Mouse (Mus musculus) urinary bladder, postnatal 4 days (tissue): ENCODE results near the gene Hist1h2br.
"Not testable (repeated sequence)": the region's sequence is repeated elsewhere in the genome, so short reads cannot be mapped to it uniquely, and the experiment has no call there.

Experiments
- DNase-seq, 2 experiments: peaks; one replicate each; pipeline ENCODE4 v3.0.0; 2021 to 2022; ENCODE audit warnings: low spot score in 2 of 2

The Hist1h2br gene

GRCm38 (mm10) chr13:21833461-21833860 lies at the start of gene Hist1h2br, which contains the start of gene Hist1h2ap:
Gene Hist1h2br, plus strand, starts transcription at chr13:21833743.
Gene Hist1h2ap, minus strand, starts transcription at chr13:21833507.
- not testable (repeated sequence) for DNase-seq

DNA sequence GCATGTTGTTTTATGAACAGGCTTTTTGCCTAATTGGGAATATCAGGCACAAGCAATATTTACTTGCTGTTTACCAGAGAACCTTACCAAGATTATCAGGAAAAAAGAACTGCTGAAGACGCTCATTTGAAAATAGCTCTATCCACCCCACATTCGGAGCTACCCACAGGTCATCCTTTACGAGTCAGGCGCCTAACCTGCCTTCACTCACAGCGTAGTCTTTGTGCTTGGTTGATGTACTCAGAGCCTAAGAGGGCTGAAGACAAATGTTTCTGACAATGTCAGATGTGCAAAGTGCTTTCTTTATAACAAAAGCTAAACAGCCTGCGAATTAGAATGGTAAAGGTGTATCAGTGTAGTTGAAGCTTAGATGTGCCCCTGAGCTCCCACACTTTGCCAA lies 49.2 kb upstream of the Hist1h2br start:
- DNase-seq: no peak

- DNase-seq: no peak
Measured at GRCm38 (mm10) chr13:21786189-21786898, 47.2 kb upstream of the Hist1h2br start.

DNA sequence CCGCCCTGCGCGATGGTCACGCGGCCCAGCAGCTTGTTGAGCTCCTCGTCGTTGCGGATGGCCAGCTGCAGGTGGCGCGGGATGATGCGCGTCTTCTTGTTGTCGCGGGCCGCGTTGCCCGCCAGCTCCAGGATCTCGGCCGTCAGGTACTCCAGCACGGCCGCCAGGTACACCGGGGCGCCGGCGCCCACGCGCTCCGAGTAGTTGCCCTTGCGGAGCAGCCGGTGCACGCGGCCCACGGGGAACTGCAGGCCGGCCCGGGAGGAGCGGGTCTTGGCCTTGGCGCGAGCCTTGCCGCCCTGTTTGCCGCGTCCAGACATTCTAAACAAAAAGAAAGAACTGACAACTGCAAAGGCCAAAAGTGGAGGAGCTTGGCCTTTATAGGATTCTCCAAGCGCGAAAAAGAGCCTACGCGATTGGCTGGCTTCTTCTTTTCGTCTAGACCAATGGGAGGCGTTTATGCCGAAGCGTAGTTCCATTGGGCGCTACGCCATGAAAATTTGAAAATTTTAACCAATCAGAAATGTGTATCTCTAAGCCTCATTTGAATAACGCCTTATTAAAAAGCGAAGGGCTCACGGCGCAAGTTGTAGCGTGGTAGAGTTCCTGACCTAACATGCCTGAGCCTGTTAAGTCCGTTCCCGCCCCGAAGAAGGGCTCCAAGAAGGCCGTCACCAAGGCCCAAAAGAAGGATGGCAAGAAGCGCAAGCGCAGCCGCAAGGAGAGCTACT lies 46.5 kb upstream of the Hist1h2br start, which contains the start of the genes Hist1h2an and Hist1h2bp:
Gene Hist1h2an, minus strand, starts transcription at position 320 of the 731 bp plus-strand sequence.
Gene Hist1h2bp, plus strand, starts transcription at position 563 of the 731 bp plus-strand sequence.
- peak; percentile 79 to 81 for DNase-seq

- no peak for DNase-seq
Measured at GRCm38 (mm10) chr13:21787760-21788593, 45.6 kb upstream of the Hist1h2br start.

DNA sequence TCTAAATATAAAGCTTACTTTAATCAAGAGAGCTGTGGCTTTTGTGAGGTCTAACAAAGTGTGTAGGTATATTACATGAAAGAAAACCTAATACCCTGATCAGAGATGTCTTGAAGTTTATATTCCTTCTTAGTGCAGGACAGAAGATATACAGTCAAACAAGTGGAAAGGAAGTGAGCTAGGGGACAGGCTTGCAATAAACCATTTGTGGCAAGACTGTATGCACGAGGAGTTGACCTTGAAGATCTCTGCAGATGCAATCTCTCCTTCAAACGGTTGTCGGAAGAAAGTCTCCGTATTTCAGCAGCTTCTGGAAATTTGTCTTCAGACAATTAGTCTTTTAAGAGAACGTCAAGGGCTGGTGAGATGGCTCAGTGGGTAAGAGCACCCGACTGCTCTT lies 43.6 kb upstream of the Hist1h2br start:
- no peak for DNase-seq

GRCm38 (mm10) chr13:21790601-21791283 lies 42.8 kb upstream of the Hist1h2br start:
- no peak for DNase-seq

GRCm38 (mm10) chr13:21795584-21795983 lies 38.0 kb upstream of the Hist1h2br start:
- DNase-seq: no peak

GRCm38 (mm10) chr13:21797163-21797562 lies 36.4 kb upstream of the Hist1h2br start:
- DNase-seq: not testable (repeated sequence)

- not testable (repeated sequence) for DNase-seq
Measured at GRCm38 (mm10) chr13:21803058-21803457, 30.5 kb upstream of the Hist1h2br start.

DNA sequence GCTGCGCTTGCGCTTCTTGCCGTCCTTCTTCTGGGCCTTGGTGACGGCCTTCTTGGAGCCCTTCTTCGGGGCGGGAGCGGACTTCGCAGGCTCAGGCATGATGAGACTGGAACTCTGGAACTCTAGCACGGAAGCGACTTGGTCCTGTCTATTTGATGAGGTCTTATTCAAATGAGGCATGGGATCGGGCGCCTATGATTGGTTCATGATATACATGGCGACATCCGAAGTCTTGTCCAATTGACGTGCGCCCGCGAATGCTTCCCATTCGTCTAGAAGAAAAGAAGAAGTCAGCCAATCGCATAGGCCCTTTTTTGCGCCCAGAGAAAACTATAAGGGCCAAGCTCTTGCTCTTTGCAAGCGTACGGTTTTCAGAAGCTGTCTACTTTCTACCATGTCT lies 23.5 kb upstream of the Hist1h2br start, which contains the start of the genes Hist1h2bq and Hist1h2ao:
Gene Hist1h2bq, minus strand, starts transcription at position 125 of the 400 bp plus-strand sequence.
Gene Hist1h2ao, plus strand, starts transcription at position 393 of the 400 bp plus-strand sequence.
- DNase-seq: not testable (repeated sequence)

DNA sequence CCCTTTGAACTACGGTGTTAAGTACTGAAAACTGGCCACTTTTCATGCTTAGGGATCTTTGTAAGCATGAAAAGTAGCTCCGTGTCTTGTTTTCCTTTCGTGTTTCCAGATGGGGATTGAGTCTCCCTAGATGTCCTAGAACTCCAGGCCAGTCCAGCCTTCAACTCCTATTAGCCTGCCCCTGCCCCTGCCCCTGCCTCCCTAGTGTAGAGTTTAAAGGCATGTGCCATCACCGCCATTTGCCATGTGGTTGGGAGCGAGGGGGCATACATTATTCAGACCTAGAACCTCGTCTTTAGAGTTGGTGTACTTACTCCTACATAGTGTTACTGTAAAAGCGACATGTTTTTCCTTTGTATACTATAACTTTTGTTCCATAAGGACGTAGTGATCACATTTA lies 22.5 kb upstream of the Hist1h2br start:
- DNase-seq: not testable (repeated sequence)

DNA sequence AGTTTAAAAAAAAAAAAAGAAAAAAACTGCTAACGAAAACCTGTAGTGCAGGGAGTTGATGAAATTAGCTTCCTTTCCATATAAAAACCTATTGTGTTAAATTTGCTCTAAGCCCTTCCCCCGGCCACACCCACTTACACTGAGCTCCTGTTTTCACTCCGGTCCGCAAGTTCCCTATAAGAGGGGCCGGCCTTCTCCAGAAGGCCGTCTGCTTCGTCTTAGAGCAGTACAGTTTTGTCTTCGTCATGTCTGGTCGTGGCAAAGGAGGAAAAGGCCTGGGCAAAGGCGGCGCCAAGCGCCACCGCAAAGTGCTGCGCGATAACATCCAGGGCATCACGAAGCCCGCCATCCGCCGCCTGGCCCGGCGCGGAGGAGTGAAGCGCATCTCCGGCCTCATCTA lies 22.0 kb upstream of the Hist1h2br start, which contains the start of gene Hist1h4m:
Gene Hist1h4m, plus strand, starts transcription at position 208 of the 400 bp plus-strand sequence.
- DNase-seq: not testable (repeated sequence)

- not testable (repeated sequence) for DNase-seq
Measured at GRCm38 (mm10) chr13:21812092-21812491, 21.5 kb upstream of the Hist1h2br start.

GRCm38 (mm10) chr13:21820082-21820890 lies 13.3 kb upstream of the Hist1h2br start:
- not testable (repeated sequence) for DNase-seq

- no peak for DNase-seq
Measured at GRCm38 (mm10) chr13:21828511-21828910, 5.0 kb upstream of the Hist1h2br start.

- no peak for DNase-seq
Measured at GRCm38 (mm10) chr13:21830344-21830743, 3.2 kb upstream of the Hist1h2br start.

- DNase-seq: not testable (repeated sequence)
Measured at GRCm38 (mm10) chr13:21831418-21832394, 1.8 kb upstream of the Hist1h2br start, which contains the start of gene Hist1h4n. Gene Hist1h4n, minus strand, starts transcription at chr13:21832196.

- not testable (repeated sequence) for DNase-seq
Measured at GRCm38 (mm10) chr13:21840508-21840907, 7.0 kb downstream of the Hist1h2br start.
